In the genomic region with DNA sequence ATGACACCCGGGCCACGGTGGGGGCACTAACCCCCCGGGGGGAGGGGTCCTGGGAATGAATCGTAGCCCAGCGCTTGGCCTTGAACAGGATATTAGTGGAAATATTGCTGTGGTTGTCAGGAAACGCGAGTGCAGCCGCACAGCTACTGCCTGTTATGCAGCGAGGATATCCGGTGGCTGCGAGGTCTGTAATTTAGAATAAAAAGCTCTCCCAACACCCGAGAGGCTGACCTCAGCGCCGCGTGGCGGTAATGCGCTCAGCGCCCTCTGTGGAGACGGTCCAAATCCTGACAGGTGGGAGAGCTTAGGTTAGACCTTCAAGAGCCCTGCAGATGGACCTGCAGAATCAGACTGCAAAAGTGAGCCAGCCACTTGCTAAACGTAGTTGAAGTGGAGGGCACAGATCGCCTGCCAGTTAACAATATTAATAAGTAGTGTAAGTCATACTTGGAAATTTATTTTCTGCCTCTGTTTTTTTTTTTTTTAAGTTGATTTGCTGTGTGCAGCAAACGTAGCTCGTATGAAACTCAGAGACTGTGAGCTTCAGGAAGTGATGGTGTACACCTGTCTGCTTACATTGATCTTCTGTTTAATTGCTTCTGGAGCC, we compare ENCODE assay signal across 8 mouse cellular contexts. TPM values are rescaled to one million over a fixed set of nuclear protein-coding genes. Genes with fewer than 3 reads are reported as not detected.
DNase-seq lines count a peak whose midpoint lies in the region; ATAC-seq lines count a peak whose summit lies in the region.

No protein-coding gene starts in this region.

- no peaks in the 10 kb centered on the region for H3K36me3 ChIP-seq in heart, embryonic 15.5 days
- H3K36me3 ChIP-seq in limb, embryonic 11.5 days (ENCODE audit: control insufficient read depth, insufficient read depth, low read length) = no peaks in the 10 kb centered on the region
- H3K36me3 ChIP-seq in midbrain, embryonic 10.5 days = peaks cover 19% of the 10 kb centered on the region; the same call in 1 of the 2 replicates
- H3K36me3 ChIP-seq in stomach, embryonic 15.5 days = no peaks in the 10 kb centered on the region

- H3K9me3 ChIP-seq in heart, embryonic 15.5 days (replicated peaks) = no peaks in the 10 kb centered on the region
- no peaks in the 10 kb centered on the region for H3K9me3 ChIP-seq in limb, embryonic 11.5 days (ENCODE audit: control insufficient read depth, low read length)
- H3K9me3 ChIP-seq in midbrain, embryonic 10.5 days (replicated peaks) = no peaks in the 10 kb centered on the region
- H3K9me3 ChIP-seq in stomach, embryonic 15.5 days = no peaks in the 10 kb centered on the region

- 4% methylated on average over 23 of the region's 23 CpGs for WGBS in heart, embryonic 15.5 days
- WGBS in limb, embryonic 11.5 days = 5% methylated on average over 23 of the region's 23 CpGs
- 8% methylated on average over 23 of the region's 23 CpGs for WGBS in midbrain, embryonic 10.5 days
- 2% methylated on average over 23 of the region's 23 CpGs for WGBS in stomach, embryonic 15.5 days

- peaks cover 16% of the 10 kb centered on the region for H3K4me1 ChIP-seq in heart, embryonic 15.5 days (replicated peaks)
- peaks cover 7% of the 10 kb centered on the region; the same call in 1 of the 2 replicates for H3K4me1 ChIP-seq in limb, embryonic 11.5 days (ENCODE audit: control insufficient read depth, insufficient read depth, low read length)
- peaks cover 37% of the 10 kb centered on the region for H3K4me1 ChIP-seq in midbrain, embryonic 10.5 days
- peaks cover 9% of the 10 kb centered on the region; the same call in 1 of the 2 replicates for H3K4me1 ChIP-seq in stomach, embryonic 15.5 days

- H3K9ac ChIP-seq in heart, embryonic 15.5 days = peak overlapping the region; percentile 95
- H3K9ac ChIP-seq in limb, embryonic 11.5 days (ENCODE audit: low read length) = peak overlapping the region; percentile 96
- H3K9ac ChIP-seq in stomach, embryonic 15.5 days = peak overlapping the region; percentile 41; the same call in 1 of the 2 replicates

- peak overlapping the region; percentile 94 for H3K27ac ChIP-seq in heart, embryonic 15.5 days
- peak overlapping the region; percentile 79 for H3K27ac ChIP-seq in limb, embryonic 11.5 days (replicated peaks; ENCODE audit: low read depth, low read length)
- H3K27ac ChIP-seq in midbrain, embryonic 10.5 days (replicated peaks) = peak overlapping the region; percentile 99
- peak overlapping the region; percentile 95 for H3K27ac ChIP-seq in stomach, embryonic 15.5 days

- no peaks in the 10 kb centered on the region for H3K27me3 ChIP-seq in heart, embryonic 15.5 days
- H3K27me3 ChIP-seq in limb, embryonic 11.5 days (ENCODE audit: control insufficient read depth, insufficient read depth, low read length) = no peaks in the 10 kb centered on the region
- H3K27me3 ChIP-seq in midbrain, embryonic 10.5 days (ENCODE audit: low read depth, poor library complexity, severe bottlenecking) = peaks cover 13% of the 10 kb centered on the region
- H3K27me3 ChIP-seq in stomach, embryonic 15.5 days (replicated peaks) = no peaks in the 10 kb centered on the region

- DNase-seq in frontal cortex, postnatal 10 days (ENCODE audit: low spot score in 2 of 2) = no peak
- peak; percentile 80 for DNase-seq in embryo, embryonic 11 days
- no peak for DNase-seq in limb, embryonic 11.5 days (ENCODE audit: low spot score)
- DNase-seq in midbrain, embryonic 10.5 days (ENCODE audit: low spot score) = no peak

- peak; percentile 41 for ATAC-seq in frontal cortex, adult (ENCODE audit: low TSS enrichment)
- ATAC-seq in CD4-positive, CD25-positive, alpha-beta regulatory T cell, adult 4 months = peak; percentile 76
- ATAC-seq in heart, embryonic 15.5 days (replicated peaks; ENCODE audit: insufficient number of reproducible peaks, insufficient read depth, low FRiP score, low read depth) = peak; percentile 68
- peak; percentile 55 for ATAC-seq in limb, embryonic 11.5 days (ENCODE audit: insufficient number of reproducible peaks, low FRiP score, low TSS enrichment, low read depth)
- peak; percentile 36; the same call in 1 of the 2 replicates for ATAC-seq in stomach, embryonic 15.5 days (ENCODE audit: insufficient read depth, low FRiP score, low read depth)

- peak overlapping the region; percentile 94 for H3K4me2 ChIP-seq in heart, embryonic 15.5 days
- peak overlapping the region; percentile 90 for H3K4me2 ChIP-seq in limb, embryonic 11.5 days (ENCODE audit: low read depth, severe bottlenecking)
- H3K4me2 ChIP-seq in stomach, embryonic 15.5 days = peak overlapping the region; percentile 99

- peak overlapping the region; percentile 92 for H3K4me3 ChIP-seq in heart, embryonic 15.5 days
- peak overlapping the region; percentile 94 for H3K4me3 ChIP-seq in limb, embryonic 11.5 days (ENCODE audit: low read depth, low read length)
- peak overlapping the region; percentile 93 for H3K4me3 ChIP-seq in midbrain, embryonic 10.5 days
- peak overlapping the region; percentile 95 for H3K4me3 ChIP-seq in stomach, embryonic 15.5 days (replicated peaks)

RNA-seq across cellular contexts. Expression of gene Tmem131l, which starts 0.6 kb away (rescaled TPM):
- 10 to 100 TPM; 41.2 to 45.2 TPM for polyA plus RNA-seq in CD4-positive, CD25-positive, alpha-beta regulatory T cell, adult 4 months (2017; shearing (Covaris generic))
- polyA plus RNA-seq in heart, embryonic 15.5 days (2015; fragmentation: Nextera tagmentation; extraction: Ambion mirVana) = 23.5 and 43.2 TPM in 2 replicates
- 86.6 and 86.8 TPM in 2 replicates for polyA plus RNA-seq in limb, embryonic 11.5 days (2014; fragmentation: Nextera tagmentation; extraction: Ambion mirVana)
- polyA plus RNA-seq in midbrain, embryonic 10.5 days (2016; fragmentation: Nextera tagmentation; extraction: Ambion mirVana) = 59.4 and 68.0 TPM in 2 replicates
- polyA plus RNA-seq in stomach, embryonic 15.5 days (2015; fragmentation: Nextera tagmentation; extraction: Ambion mirVana) = 40.2 and 44.9 TPM in 2 replicates

Comparison
In these comparisons a context has a peak if more than half of its experiments do, and no peak if none do; other contexts are left out.
1. H3K9ac ChIP-seq: peak in every context shown above with its lines; median percentile 96 in limb, embryonic 11.5 days; 95 in heart, embryonic 15.5 days; 41 in stomach, embryonic 15.5 days.